Mouse (Mus musculus): Measurements from ENCODE around the gene Slc2a4. TPM values are rescaled to one million over a fixed set of nuclear protein-coding genes. Genes with fewer than 3 reads are reported as not detected.
"Not testable (repeated sequence)": the region's sequence is repeated elsewhere in the genome, so short reads cannot be mapped to it uniquely, and the experiment has no call there.

Slc2a4 gene
- polyA plus RNA-seq, 1 experiment from 2014 or later, result 33.5 TPM

DNA sequence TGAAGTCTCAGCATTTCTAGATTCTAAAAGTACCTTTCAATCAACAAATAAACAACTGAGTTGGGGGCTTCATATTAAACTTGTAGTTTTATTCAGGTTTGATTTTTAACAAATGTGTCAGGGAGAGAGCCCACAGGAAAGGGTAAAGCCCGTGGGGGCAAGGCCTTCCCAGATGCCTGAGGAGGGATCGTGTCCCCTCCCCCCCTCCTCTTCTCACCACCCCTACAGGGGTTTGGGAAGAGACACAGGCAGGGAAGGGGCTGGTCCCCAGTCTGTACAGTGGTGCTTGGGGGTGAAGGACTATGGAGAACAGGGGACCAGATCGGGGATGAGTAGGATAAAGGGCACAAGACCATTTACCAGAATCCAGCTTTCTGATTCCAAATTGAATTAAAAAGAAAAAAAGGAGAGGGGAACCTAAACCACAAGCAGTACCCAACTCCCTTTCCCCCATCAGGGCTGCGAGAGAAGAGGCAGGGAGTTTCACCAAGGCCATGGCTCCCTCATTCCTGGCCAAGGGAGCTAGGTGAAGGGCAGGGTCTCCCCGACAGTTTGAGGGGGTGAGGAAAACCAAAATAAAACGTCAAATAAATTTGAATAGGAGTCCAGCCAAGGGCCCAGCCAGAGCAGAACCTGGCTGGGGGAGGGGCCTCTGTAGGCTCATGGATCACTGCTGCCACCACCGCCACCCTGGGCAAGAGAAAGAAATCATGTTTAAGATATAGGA is 31.2 kb downstream of the Slc2a4 start:
- H3K9me3 ChIP-seq; H3K4me2 ChIP-seq; H3K4me3 ChIP-seq; H3K27ac ChIP-seq; ATAC-seq (ENCODE audit: insufficient number of reproducible peaks, insufficient read depth, low FRiP score, low TSS enrichment, low read depth); H3K9ac ChIP-seq; H3K27me3 ChIP-seq: not testable (repeated sequence)
- H3K4me1 ChIP-seq, result peaks cover 48% of the 10 kb centered on the region
- 57% methylated on average over 7 of the region's 7 CpGs for WGBS
- peaks cover 60% of the 10 kb centered on the region for H3K36me3 ChIP-seq

DNA sequence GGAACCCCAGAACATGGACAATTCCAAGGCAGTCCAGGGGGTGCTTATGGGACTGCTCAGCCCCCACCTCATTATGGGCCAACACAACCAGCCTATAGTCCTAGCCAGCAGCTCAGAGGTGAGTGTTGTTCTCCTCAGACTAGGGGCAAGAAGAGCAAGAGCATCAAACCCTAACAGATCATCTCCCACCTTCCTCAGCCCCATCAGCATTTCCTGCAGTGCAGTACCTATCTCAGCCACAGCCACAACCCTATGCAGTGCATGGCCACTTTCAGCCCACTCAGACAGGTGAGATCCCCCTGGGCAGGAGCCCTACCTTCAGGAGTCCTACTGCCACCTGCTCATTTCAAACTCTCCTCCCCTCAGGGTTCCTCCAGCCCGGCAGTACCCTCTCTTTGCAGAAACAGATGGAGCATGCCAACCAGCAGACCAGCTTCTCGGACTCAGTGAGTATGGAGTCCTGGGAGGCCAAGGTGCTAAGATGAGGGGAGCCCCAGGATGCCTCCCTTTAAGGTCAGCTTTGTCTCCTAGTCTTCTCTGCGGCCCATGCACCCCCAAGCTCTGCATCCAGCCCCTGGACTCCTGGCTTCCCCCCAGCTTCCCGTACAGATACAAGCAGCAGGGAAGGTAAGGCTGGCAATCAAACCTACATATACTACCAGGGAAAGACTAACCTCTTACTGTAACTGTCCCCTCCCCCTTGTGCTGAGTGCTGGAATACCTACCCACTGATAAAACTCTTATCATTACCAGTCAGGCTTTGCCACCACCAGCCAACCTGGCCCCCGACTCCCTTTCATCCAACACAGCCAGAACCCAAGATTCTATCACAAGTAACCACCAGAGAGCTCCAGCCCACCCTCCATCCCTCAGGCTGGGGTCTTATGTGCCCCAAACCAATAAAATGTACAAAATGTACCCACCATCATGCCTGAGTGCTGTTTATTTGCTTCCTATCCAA is 32.0 kb downstream of the Slc2a4 start:
- no peak for ATAC-seq (ENCODE audit: insufficient number of reproducible peaks, insufficient read depth, low FRiP score, low TSS enrichment, low read depth)
- no peaks in the 10 kb centered on the region for H3K9me3 ChIP-seq
- peak overlapping the region; percentile 91; the same call in 1 of the 2 replicates for H3K9ac ChIP-seq
- H3K4me3 ChIP-seq, result peak overlapping the region; percentile 97
- peaks cover 48% of the 10 kb centered on the region for H3K4me1 ChIP-seq
- peaks cover 69% of the 10 kb centered on the region for H3K36me3 ChIP-seq
- peak overlapping the region; percentile 99 for H3K4me2 ChIP-seq
- WGBS, result 58% methylated on average over 5 of the region's 5 CpGs
- no peaks in the 10 kb centered on the region for H3K27me3 ChIP-seq
- H3K27ac ChIP-seq, result no peak overlapping the region

DNA sequence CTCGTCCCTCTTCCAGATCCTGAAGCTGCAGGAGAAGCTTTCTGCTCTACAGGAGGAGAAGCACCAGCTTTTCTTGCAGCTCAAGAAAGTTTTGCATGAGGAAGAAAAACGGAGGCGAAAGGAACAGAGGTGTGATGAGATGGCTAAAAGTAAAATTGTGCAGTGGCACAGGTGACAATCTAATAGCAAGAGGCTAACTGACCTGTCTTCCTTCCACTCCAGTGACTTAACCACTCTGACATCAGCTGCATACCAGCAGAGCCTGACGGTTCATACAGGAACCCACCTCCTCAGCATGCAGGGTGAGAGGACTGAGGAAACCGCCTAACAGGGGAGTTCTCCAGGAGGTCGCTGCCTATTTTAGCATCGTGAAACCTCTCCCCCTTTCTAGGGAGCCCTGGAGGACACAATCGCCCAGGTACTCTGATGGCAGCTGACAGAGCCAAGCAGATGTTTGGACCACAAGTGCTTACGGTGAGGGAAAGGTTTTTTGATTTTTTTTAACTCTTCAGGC is 33.0 kb downstream of the Slc2a4 start:
- no peak overlapping the region for H3K27ac ChIP-seq
- H3K27me3 ChIP-seq, result no peaks in the 10 kb centered on the region
- no peaks in the 10 kb centered on the region for H3K9me3 ChIP-seq
- peak overlapping the region; percentile 99 for H3K4me2 ChIP-seq
- H3K36me3 ChIP-seq, result peaks cover 78% of the 10 kb centered on the region
- H3K4me3 ChIP-seq, result peak overlapping the region; percentile 97
- peak overlapping the region; percentile 91 for H3K9ac ChIP-seq
- H3K4me1 ChIP-seq, result peaks cover 48% of the 10 kb centered on the region
- no peak for ATAC-seq (ENCODE audit: insufficient number of reproducible peaks, insufficient read depth, low FRiP score, low TSS enrichment, low read depth)
- 33% methylated on average over 9 of the region's 9 CpGs for WGBS

DNA sequence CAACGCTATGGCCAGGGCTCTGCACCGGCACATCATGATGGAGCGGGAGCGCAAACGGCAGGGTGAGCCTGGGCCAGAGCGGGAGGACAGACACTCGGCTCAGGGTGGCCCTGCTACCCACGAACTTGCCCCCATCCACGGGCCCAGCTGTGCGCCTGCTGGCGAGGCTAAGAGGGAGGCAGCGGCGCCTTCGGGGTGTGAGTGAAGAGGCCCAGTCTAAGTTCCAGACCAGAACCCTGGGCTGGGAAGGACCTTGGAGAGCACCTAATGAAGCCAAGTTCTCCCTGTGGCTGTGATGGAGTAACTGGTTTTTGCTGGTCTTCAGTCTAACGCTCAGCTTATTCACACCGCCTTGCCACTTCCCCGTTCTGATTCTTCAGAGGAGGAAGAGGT is 33.6 kb downstream of the Slc2a4 start:
- H3K4me1 ChIP-seq, result peaks cover 43% of the 10 kb centered on the region
- peak overlapping the region; percentile 94 for H3K27ac ChIP-seq
- H3K4me2 ChIP-seq, result peak overlapping the region; percentile 99
- ATAC-seq (ENCODE audit: insufficient number of reproducible peaks, insufficient read depth, low FRiP score, low TSS enrichment, low read depth), result 0 out of 2 replicates have a peak, but pooled peaks have one; percentile 4
- H3K9me3 ChIP-seq, result no peaks in the 10 kb centered on the region
- 3% methylated on average over 17 of the region's 17 CpGs for WGBS
- H3K9ac ChIP-seq, result peak overlapping the region; percentile 91
- H3K36me3 ChIP-seq, result peaks cover 84% of the 10 kb centered on the region
- peak overlapping the region; percentile 97 for H3K4me3 ChIP-seq
- H3K27me3 ChIP-seq, result no peaks in the 10 kb centered on the region

DNA sequence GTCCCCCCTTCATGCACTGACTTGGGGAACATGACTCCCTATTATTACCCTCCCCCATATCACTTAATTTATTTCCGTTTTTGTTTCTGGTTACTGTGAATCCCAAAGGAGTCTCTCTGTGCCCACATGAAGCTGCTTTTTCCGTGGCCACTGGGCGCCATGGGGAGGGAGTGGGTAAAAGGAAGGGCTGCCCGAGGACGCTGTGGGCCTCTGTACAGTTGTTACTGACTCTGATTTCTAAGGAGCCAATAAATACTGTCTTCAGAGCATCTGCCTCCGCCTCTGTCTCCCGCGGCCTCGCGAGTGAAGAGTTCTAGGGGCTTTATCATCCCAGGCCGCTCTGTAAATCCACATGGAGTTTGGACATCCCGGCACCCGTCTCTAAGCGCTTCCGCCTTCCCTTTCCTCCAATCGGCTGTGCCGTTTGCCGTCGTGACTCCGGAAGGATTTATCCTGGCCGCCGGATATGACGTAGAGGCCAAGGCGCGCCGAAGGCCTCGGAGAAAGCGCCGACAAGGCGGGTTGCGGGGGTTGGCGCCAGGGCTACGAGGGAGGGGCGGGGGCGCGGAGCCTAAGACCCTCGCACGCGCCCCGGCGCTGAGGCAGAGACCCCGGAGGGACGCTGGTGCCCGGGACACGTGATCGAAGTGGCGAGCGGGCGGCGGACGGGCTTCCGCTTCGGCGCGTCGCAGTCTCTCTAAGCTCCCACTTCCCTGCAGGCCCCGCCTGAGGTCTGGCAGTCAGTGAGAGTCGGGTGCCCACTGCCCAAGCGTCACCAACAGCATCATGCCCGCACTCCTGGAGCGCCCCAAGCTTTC is 34.2 kb downstream of the Slc2a4 start, which contains the start of gene Gps2:
TSS of gene Gps2 (plus strand) at position 335 of the 818 bp plus-strand sequence.
- Histone ChIP-seq H3K27ac (peak within 1 kb of the TSS; percentile 94), H3K27me3 (no peaks in the 10 kb centered on the region), H3K4me3 (peak within 1 kb of the TSS; percentile 97), H3K9me3 (no peaks in the 10 kb centered on the region), H3K36me3 (peaks cover 87% of the 10 kb centered on the region), H3K4me1 (peaks cover 37% of the 10 kb centered on the region), H3K4me2 (peak within 1 kb of the TSS; percentile 99), H3K9ac (peak within 1 kb of the TSS; percentile 91)
- WGBS, result 1% methylated on average over 61 of the region's 61 CpGs
- peak; percentile 80 for ATAC-seq (ENCODE audit: insufficient number of reproducible peaks, insufficient read depth, low FRiP score, low TSS enrichment, low read depth)

DNA sequence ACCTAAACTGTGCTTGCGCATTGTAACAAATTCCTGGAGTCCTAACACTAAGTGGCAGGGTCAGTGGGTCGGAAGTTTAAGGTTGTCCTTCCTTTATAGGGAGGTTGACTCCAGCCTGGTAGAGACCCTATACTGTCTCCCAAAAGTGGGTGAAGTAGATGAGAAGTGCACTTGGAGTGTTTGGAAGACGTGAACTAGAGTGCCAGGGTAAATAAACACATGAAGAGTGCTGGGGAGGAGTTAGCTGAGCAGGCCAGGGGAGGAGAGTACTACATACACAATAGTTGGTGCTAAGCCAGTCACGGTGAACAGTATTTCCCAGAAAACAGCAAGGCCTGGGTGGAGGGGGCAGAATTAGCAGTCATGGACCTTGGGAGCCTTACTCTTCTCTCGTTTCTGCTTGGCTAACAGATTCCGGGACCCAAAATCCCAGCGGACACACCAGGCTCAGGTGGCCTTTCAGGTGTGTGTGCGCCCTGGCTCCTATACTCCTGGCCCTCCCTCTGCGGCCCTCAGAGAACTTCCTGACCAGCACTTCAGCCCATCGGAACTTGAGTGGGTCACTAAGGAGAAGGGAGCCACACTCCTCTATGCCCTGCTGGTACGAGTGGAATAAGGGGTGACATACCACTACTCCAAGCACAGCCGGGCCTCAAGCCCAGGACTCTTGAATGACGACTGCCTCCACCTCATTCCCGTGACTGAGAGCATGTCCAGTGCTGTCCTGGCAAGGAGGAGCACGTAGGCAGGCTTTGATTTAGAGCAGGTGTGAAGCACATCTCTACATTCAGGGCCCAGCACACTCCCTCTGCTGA is 35.1 kb downstream of the Slc2a4 start:
- Histone ChIP-seq H3K4me2 (peak overlapping the region; percentile 99), H3K4me1 (peaks cover 35% of the 10 kb centered on the region), H3K27ac (peak overlapping the region; percentile 94; the same call in 1 of the 2 replicates), H3K27me3 (no peaks in the 10 kb centered on the region), H3K4me3 (peak overlapping the region; percentile 97), H3K36me3 (peaks cover 87% of the 10 kb centered on the region), H3K9me3 (no peaks in the 10 kb centered on the region), H3K9ac (peak overlapping the region; percentile 91)
- ATAC-seq (ENCODE audit: insufficient number of reproducible peaks, insufficient read depth, low FRiP score, low TSS enrichment, low read depth), result no peak
- WGBS, result 77% methylated on average over 15 of the region's 15 CpGs

DNA sequence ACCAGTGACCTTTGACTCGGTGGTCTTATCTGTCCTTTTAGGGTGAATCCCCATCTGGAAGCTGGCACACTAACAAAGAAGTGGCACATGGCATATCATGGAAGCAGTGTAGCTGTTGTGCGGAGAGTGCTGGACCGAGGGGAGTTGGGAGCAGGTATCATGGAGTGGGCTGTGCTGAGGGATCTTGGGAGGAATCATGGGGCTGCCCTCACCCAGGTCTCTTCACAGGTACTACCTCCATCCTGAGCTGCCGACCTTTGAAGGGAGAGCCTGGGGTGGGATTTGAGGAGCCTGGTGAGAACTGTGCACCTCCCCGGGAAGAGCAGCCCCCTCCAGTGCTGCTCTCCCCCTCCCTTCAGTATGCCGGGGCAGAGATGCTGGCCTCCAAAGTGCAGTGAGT is 36.3 kb downstream of the Slc2a4 start:
- H3K9me3 ChIP-seq, result no peaks in the 10 kb centered on the region
- no peak for ATAC-seq (ENCODE audit: insufficient number of reproducible peaks, insufficient read depth, low FRiP score, low TSS enrichment, low read depth)
- no peak overlapping the region for H3K4me2 ChIP-seq
- WGBS, result 88% methylated on average over 6 of the region's 6 CpGs
- H3K4me3 ChIP-seq, result no peak overlapping the region
- no peak overlapping the region for H3K9ac ChIP-seq
- H3K27me3 ChIP-seq, result no peaks in the 10 kb centered on the region
- H3K4me1 ChIP-seq, result peaks cover 31% of the 10 kb centered on the region
- peaks cover 87% of the 10 kb centered on the region for H3K36me3 ChIP-seq
- no peak overlapping the region for H3K27ac ChIP-seq

DNA sequence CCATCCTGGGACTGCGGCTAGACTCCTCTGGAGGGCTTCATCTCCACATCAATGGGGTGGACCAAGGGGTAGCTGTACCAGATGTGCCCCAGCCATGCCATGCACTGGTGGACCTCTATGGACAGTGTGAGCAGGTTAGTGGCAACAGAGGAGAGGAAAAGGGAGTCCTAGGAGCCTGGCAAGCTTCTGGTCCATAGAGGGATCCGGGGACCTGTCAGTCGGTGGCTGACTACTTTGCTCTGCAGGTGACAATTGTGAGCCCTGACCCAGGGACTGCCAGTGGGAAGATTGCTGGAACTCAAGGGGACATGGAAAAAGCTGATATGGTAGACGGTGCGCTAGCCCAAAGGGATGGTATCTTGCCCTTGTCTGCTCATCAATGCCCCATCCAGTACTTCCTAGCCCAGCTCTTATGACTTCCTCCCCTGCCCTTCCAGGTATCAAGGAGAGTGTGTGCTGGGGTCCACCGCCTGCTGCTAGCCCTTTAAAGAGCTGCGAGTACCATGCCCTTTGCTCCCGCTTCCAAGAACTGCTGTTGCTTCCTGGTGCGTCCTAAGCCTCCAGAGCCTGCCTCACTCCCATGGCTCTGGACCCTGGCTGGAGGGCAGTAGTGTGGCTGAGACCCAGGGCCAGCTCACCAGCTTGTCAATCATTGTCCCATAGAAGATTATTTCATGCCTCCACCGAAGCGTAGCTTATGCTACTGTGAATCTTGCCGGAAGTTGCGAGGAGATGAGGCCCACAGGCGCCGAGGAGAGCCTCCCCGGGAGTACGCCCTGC is 37.0 kb downstream of the Slc2a4 start:
- 90% methylated on average over 17 of the region's 17 CpGs for WGBS
- H3K4me3 ChIP-seq, result no peak overlapping the region
- H3K36me3 ChIP-seq, result peaks cover 87% of the 10 kb centered on the region
- no peak overlapping the region for H3K27ac ChIP-seq
- no peak overlapping the region for H3K9ac ChIP-seq
- H3K27me3 ChIP-seq, result no peaks in the 10 kb centered on the region
- no peak for ATAC-seq (ENCODE audit: insufficient number of reproducible peaks, insufficient read depth, low FRiP score, low TSS enrichment, low read depth)
- no peaks in the 10 kb centered on the region for H3K9me3 ChIP-seq
- no peak overlapping the region for H3K4me2 ChIP-seq
- peaks cover 27% of the 10 kb centered on the region for H3K4me1 ChIP-seq

DNA sequence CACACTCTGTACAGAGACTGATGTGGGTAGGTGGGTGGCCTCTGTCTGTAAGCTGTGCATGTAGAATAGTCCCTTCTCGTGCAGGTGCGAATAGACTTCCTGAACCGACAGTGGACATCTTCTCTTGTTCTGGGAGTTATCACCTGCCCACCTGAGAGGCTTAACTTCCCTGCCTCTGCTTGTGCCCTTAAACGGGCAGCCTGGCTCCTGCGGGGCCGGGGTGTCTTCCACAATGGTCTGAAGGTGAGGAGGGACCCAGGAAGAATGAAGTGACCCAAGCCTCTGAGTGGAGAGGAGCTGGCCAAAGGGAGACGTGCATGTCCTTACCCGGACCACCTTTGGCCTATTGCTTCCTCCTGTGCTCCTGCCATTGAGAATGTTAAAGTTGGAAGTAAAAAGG is 37.8 kb downstream of the Slc2a4 start:
- Histone ChIP-seq H3K27ac (no peak overlapping the region), H3K36me3 (peaks cover 87% of the 10 kb centered on the region), H3K9me3 (no peaks in the 10 kb centered on the region), H3K27me3 (no peaks in the 10 kb centered on the region), H3K9ac (no peak overlapping the region), H3K4me2 (no peak overlapping the region), H3K4me1 (peaks cover 19% of the 10 kb centered on the region), H3K4me3 (no peak overlapping the region)
- 92% methylated on average over 8 of the region's 8 CpGs for WGBS
- ATAC-seq (ENCODE audit: insufficient number of reproducible peaks, insufficient read depth, low FRiP score, low TSS enrichment, low read depth), result no peak

DNA sequence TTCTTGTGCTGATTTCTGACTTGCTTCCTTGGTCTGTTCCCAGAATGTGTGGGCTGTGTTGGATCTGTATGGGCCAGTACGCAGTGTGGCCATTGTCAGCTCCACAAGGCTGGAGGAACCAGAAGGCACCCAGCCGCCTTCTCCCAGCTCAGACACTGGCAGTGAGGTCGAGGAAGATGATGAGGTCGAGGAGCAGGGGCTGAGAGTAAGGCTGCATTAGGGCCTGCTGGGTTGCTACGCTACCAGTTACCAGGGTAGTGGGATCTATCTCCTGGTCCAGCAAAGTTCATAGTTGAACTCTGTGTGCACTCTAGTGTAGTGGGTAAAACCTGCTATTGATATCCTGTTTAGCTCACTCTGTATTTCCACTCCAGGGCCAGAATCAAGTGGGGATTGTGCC is 38.8 kb downstream of the Slc2a4 start:
- Histone ChIP-seq H3K9me3 (no peaks in the 10 kb centered on the region), H3K27ac (no peak overlapping the region), H3K4me2 (no peak overlapping the region), H3K36me3 (peaks cover 93% of the 10 kb centered on the region), H3K4me1 (peaks cover 9% of the 10 kb centered on the region), H3K4me3 (no peak overlapping the region), H3K9ac (no peak overlapping the region), H3K27me3 (no peaks in the 10 kb centered on the region)
- no peak for ATAC-seq (ENCODE audit: insufficient number of reproducible peaks, insufficient read depth, low FRiP score, low TSS enrichment, low read depth)
- WGBS, result 87% methylated on average over 5 of the region's 5 CpGs
